Mouse (Mus musculus): ENCODE measurements at regions not wholly inside any gene's neighbourhood (a gene's known extent, or its start where the extent isn't known, plus 50 kb on each side); places are given as distances from the start of the nearest gene placed in this dataset.

DNA sequence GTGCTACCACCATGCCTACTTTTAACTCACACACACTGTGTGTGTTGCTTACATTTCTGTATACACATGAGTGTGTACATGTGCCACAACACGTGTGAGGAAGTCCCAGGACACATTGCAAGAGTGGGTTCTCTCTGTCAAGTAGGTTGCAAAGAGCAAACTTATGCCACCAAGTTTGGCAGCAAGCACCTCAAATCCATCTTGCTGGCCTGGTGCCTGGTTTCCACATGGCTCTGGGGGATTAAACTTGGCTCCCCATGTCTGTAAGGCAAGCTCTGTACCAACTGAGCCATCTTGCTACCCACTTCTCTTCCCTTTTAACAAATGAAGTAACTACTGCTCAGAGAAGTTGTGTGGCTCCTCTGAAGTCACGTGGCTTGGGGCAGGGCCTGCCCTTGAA lies 145.3 kb upstream of the Sdk2 start:
- TF ChIP-seq POLR2A (IDR thresholded peaks at IDR 0.05; ENCODE audit: low read depth, low read length) (no peak), CTCF (conservative IDR thresholded peaks at IDR 0.05; ENCODE audit: insufficient read depth, insufficient read length, low read depth, low read length) (no peak)

Measured in kidney, adult 2 months (tissue).